Mouse (Mus musculus) adrenal gland, adult 18-20 months (tissue): ENCODE measurements around the gene Hnrnpdl. TPM values are rescaled to one million over a fixed set of nuclear protein-coding genes. Genes with fewer than 3 reads are reported as not detected.

Experiments used
- DNase-seq, 2 experiments: peaks; one replicate each; pipeline ENCODE4 v3.0.0; 2021 to 2022; ENCODE audit warnings: low spot score in 2 of 2
- total RNA-seq, 2 experiments: library from RNA; stranded (reverse); gene quantifications; 1 replicate in 1 of 2; 2 replicates in 1 of 2; pipeline ENCODE4 v1.2.3; 2021

Hnrnpdl gene
- total RNA-seq, 2 experiments from 2014 or later = 89.6 to 124 TPM

GRCm38 (mm10) chr5:100007040-100007375 is 32.5 kb downstream of the Hnrnpdl start:
- no peak for DNase-seq

DNA sequence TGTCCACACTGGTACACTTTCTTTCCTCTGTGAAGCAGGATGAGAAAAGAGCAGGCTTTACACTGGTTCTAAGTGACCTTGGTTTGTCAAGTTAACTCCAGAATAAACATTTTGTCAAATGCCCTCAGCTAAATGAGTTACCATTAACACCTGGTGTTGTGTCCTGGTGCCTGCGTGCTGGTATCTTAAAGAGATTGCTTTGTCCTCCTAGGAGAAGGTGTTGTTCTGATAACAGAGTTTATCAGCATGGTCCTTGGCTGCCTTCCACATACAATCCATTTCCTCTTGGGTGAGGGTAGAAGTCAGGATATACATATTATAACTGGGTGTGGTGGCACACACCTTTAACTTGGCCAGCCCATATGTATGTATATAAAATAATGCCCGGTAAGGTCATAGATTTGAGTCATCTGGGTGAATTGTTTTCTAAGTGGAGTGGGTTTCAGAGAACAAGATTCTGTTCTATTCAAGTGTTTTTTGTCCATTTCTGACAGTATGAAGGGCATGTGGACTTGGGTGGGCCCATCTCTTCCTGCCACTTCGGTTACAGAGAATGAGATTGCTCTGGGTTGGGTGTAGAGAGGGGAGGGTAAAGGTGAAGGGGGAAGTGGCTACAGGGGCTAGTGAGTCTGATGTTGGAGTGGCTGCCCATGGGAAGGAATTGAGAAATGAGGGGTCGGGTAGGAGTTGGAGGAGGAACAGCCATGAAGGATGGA is 33.0 kb downstream of the Hnrnpdl start:
- DNase-seq = no peak

DNA sequence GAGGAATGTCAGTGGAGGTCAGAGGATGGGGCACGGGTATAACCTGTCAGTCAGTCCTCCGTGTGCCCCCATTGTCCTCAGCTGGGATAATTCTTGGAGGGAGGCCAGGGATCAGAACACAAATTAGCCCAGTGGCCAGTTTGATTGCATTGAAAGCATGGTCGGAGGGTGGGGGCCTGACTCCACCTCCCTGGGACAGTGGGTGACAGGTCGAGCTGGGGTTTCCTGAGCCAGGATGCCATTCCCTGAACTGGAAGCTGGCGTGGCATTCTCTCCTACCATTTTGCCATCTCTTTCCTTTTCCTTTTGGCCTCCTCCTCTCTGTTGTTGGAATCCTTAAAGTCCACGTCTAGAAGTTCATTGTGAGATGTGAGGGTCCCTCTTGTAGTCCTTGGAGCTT is 33.6 kb downstream of the Hnrnpdl start:
- no peak for DNase-seq

- no peak for DNase-seq
These were observed 34.0 kb downstream of the Hnrnpdl start for GRCm38 (mm10) chr5:100005431-100005830.

- DNase-seq = no peak
These were observed 35.6 kb downstream of the Hnrnpdl start for GRCm38 (mm10) chr5:100003895-100004294.

- DNase-seq = no peak
These were observed 39.0 kb downstream of the Hnrnpdl start for GRCm38 (mm10) chr5:100000500-100000899.

GRCm38 (mm10) chr5:100000048-100000447 is 39.4 kb downstream of the Hnrnpdl start:
- no peak for DNase-seq

- no peak for DNase-seq
These were observed 44.8 kb downstream of the Hnrnpdl start for GRCm38 (mm10) chr5:99994680-99995079.

DNA sequence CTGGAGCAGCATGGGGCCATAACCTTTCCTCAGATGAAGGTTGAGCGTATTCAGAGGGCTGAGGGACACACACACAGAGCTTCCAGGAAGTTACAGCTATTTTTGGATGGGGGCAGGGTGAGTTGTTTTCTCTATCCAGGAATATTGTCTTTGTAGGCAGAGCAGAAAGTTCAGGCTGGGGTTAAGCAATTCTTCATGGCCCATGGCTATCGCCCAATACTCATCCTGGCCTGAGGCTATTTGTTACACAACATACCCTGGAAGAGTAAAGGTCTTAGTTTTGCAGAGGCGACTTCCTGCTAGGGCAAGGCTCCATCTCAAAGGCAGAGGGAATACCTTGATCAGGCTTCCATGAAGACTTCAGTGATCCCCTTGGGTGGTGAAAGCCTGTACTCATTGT is 45.3 kb downstream of the Hnrnpdl start:
- DNase-seq = no peak

Other genes starting within 250 kb of the Hnrnpdl start
- under 1 TPM; 0.48 to 0.63 TPM for gene Vamp9, start 133.4 kb downstream of the Hnrnpdl start, total RNA-seq
- gene Hnrnpd, start 60.7 kb downstream of the Hnrnpdl start, total RNA-seq = 10 to 100 TPM; 82.5 to 88.8 TPM
- 1 to 10 TPM; 1.8 to 2.0 TPM for gene 4930524J08Rik, start 60.6 kb downstream of the Hnrnpdl start, total RNA-seq
- 10 to 100 TPM; 28.4 to 35.4 TPM for gene Enoph1, start 321 bp upstream of the Hnrnpdl start, total RNA-seq
- gene Tmem150c, start 120.1 kb upstream of the Hnrnpdl start, total RNA-seq = 10 to 100 TPM in 1 of 2 experiments, 1 to 10 TPM in 1; 7.5 to 18.3 TPM